Mouse (Mus musculus) olfactory bulb, adult 2 months (tissue): ENCODE data around the gene Olfr94. TPM values are rescaled to one million over a fixed set of nuclear protein-coding genes. Genes with fewer than 3 reads are reported as not detected.

Experiments
- H3K27ac ChIP-seq: fragments of 200-500 bp; 2 replicates; pipeline ENCODE4 v1.5.1; 2012; ENCODE audit warnings: low read depth, low read length; ENCODE audit not compliant: insufficient read depth
- H3K4me1 ChIP-seq: fragments of 200-500 bp; 2 replicates; pipeline ENCODE4 v1.6.1; 2012; ENCODE audit warnings: low read length; ENCODE audit not compliant: control insufficient read depth, insufficient read depth
- H3K4me3 ChIP-seq: fragments of 200-500 bp; 2 replicates; pipeline ENCODE4 v1.5.1; 2012; ENCODE audit warnings: mild to moderate bottlenecking, low read depth, low read length, moderate library complexity; ENCODE audit not compliant: insufficient read depth
- CTCF ChIP-seq: fragments of 200-500 bp; IDR thresholded peaks from 2 replicates; pipeline ENCODE4 v1.5.1; 2012; ENCODE audit warnings: low read depth, mild to moderate bottlenecking, low read length, moderate library complexity; ENCODE audit not compliant: insufficient read depth
- POLR2A ChIP-seq: fragments of 200-500 bp; IDR thresholded peaks from 2 replicates; pipeline ENCODE4 v1.6.1; 2012; ENCODE audit warnings: mild to moderate bottlenecking, low read depth, low read length, moderate library complexity; ENCODE audit not compliant: insufficient read depth
- WGBS: fragments of 180-500 bp; shearing (Covaris S2); methylation state at CpG from one replicate; pipeline ENCODE4 v1.1.7; 2018; 5-methylcytosine and 5-hydroxymethylcytosine counted together
- polyA plus RNA-seq: library from polyadenylated mRNA; stranded (reverse); fragments of >200 nt; gene quantifications from 2 replicates; pipeline ENCODE4 v1.2.4, GENCODE M21; 2012; ENCODE audit warnings: low replicate concordance; ENCODE audit not compliant: missing spikeins, insufficient read depth, insufficient read length

The Olfr94 gene
- polyA plus RNA-seq, 1 experiment, result not detected

DNA sequence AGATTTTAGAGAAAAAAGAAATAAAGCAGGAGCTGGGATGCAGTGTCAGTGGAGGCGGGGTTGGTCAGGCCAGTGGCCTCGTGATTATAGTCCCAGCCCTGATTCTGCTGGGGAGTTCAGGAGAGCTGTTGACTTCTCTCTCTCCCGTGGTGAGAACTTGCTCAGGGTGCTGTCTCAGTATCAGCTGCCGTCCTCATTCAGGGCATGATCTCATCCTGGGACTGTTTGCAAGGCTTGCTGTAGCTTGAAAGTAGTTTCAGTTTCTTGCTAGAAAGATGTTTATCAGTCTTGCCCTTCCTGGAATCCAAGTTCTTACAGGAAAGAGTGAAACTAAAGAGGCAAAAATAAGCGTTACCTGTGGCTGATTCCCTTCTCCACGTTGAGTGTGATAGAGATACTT lies 15.3 kb downstream of the Olfr94 start:
- no peaks in the 10 kb centered on the region for H3K4me1 ChIP-seq
- WGBS, result 54% methylated on average over 6 of the region's 6 CpGs
- H3K27ac ChIP-seq, result no peak overlapping the region
- TF ChIP-seq CTCF (no peak), POLR2A (no peak)
- H3K4me3 ChIP-seq, result no peak overlapping the region

DNA sequence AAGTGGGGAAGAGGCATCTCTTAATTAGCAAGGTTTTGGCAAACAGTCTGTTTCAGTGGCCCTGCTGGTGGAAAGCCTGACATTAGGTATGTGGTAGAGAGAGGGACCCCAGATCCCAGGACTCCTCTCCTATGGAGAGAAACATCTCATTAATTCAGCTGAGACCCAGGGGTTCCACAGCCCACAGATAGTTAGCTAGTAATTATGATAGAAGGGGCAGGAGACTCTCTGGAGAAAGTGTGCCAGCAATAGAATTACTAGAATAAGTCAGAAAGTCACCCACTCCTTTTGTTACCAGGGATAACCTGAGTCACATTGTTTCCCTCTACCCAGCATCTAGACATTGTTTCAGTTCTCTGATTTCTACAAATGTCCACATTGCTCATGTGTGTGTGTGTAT lies 39.4 kb downstream of the Olfr94 start, which contains the start of gene Olfr93:
Gene Olfr93 (minus strand): TSS at position 101 of the 400 bp plus-strand sequence.
- no peak for TF ChIP-seq POLR2A
- H3K4me3 ChIP-seq, result no peak within 1 kb of the TSS
- H3K4me1 ChIP-seq, result no peaks in the 10 kb centered on the region
- H3K27ac ChIP-seq, result no peak within 1 kb of the TSS

Other genes with a start within 250 kb of the Olfr94 start
- not detected in 2 replicates for gene Ppp1r11, start 249.3 kb downstream of the Olfr94 start, polyA plus RNA-seq
- not detected in 2 replicates for gene Znrd1, start 242.4 kb downstream of the Olfr94 start, polyA plus RNA-seq
- not detected in 2 replicates for gene Znrd1as, start 242.4 kb downstream of the Olfr94 start, polyA plus RNA-seq
- not detected in 2 replicates for gene 2410137M14Rik, start 219.8 kb downstream of the Olfr94 start, polyA plus RNA-seq
- gene H2-M5, start 211.5 kb downstream of the Olfr94 start, polyA plus RNA-seq, result not detected in 2 replicates
- not detected in 2 replicates for gene Zfp57, start 199.8 kb downstream of the Olfr94 start, polyA plus RNA-seq
- not detected in 2 replicates for gene Mog, start 177.6 kb downstream of the Olfr94 start, polyA plus RNA-seq
- 220 and 221 TPM in 2 replicates for gene Gabbr1, start 155.0 kb downstream of the Olfr94 start, polyA plus RNA-seq
- not detected in 2 replicates for gene Olfr90, start 112.5 kb downstream of the Olfr94 start, polyA plus RNA-seq
- not detected in 2 replicates for gene Olfr91, start 102.7 kb downstream of the Olfr94 start, polyA plus RNA-seq
- gene Olfr92, start 80.9 kb downstream of the Olfr94 start, polyA plus RNA-seq, result not detected in 2 replicates
- not detected in 2 replicates for gene Olfr93, start 39.5 kb downstream of the Olfr94 start, polyA plus RNA-seq
- not detected in 2 replicates for gene Ubd, start 7.1 kb downstream of the Olfr94 start, polyA plus RNA-seq
- not detected in 2 replicates for gene Olfr95, start 12.1 kb upstream of the Olfr94 start, polyA plus RNA-seq
- gene Olfr96, start 19.2 kb upstream of the Olfr94 start, polyA plus RNA-seq, result not detected in 2 replicates
- gene Olfr97, start 36.3 kb upstream of the Olfr94 start, polyA plus RNA-seq, result not detected in 2 replicates
- gene Olfr98, start 62.8 kb upstream of the Olfr94 start, polyA plus RNA-seq, result not detected in 2 replicates
- not detected in 2 replicates for gene H2-M3, start 69.2 kb upstream of the Olfr94 start, polyA plus RNA-seq
- gene Olfr99, start 82.5 kb upstream of the Olfr94 start, polyA plus RNA-seq, result not detected in 2 replicates
- not detected in 2 replicates for gene Olfr101, start 103.3 kb upstream of the Olfr94 start, polyA plus RNA-seq
- gene Olfr102, start 116.1 kb upstream of the Olfr94 start, polyA plus RNA-seq, result not detected in 2 replicates
- gene Olfr103, start 138.7 kb upstream of the Olfr94 start, polyA plus RNA-seq, result not detected in 2 replicates
- gene Olfr104-ps, start 158.6 kb upstream of the Olfr94 start, polyA plus RNA-seq, result not detected in 2 replicates
- gene Olfr105-ps, start 178.0 kb upstream of the Olfr94 start, polyA plus RNA-seq, result not detected in 2 replicates
- not detected in 2 replicates for gene Olfr106-ps, start 189.4 kb upstream of the Olfr94 start, polyA plus RNA-seq
- gene Olfr107, start 198.2 kb upstream of the Olfr94 start, polyA plus RNA-seq, result not detected in 2 replicates
- gene Olfr108, start 244.5 kb upstream of the Olfr94 start, polyA plus RNA-seq, result not detected in 2 replicates